Mouse (Mus musculus) stomach, postnatal 0 days (tissue): Measurements from ENCODE around the gene Kmt5c.

Experiments
- CTCF ChIP-seq: IDR thresholded peaks from 2 replicates; pipeline ENCODE4 v1.5.1; 2016; ENCODE audit warnings: antibody characterized with exemption, low read depth, mild to moderate bottlenecking, moderate library complexity
- EP300 ChIP-seq: optimal IDR thresholded peaks from 2 replicates; pipeline ENCODE3; 2016; ENCODE audit warnings: antibody characterized with exemption

DNA sequence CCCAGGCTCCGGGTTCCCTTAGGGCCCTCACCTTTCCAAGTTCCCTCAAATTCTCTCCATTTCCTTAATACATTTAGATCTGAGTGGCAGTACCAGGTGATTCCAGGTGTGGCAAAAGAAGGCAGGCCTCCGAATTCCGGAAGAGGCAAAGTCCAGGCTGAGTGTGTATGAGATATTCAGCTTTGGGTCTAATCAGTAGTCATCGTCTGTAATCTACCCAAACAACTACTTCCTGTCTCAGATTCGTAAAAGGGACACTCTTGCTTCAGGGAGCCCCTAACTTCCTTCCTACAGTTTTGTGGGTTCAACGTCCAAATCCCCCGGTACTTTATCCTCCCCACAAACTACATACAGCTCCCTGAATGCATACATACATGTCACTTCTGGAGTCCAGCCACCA is 14.7 kb upstream of the Kmt5c start, which contains the start of gene Tmem150b:
- TF ChIP-seq CTCF = no peak
- TF ChIP-seq EP300 = no peak
